Mouse (Mus musculus) kidney, adult 2 months (tissue): Measurements from ENCODE around the gene Il6ra. TPM values are rescaled to one million over a fixed set of nuclear protein-coding genes. Genes with fewer than 3 reads are reported as not detected.
A peak's percentile ranks its signal among the peaks of the same experiment; 100 is the strongest.

ENCODE experiments used
- DNase-seq: peaks from one replicate; pipeline ENCODE4 v3.0.0; 2021
- H3K27ac ChIP-seq: fragments of 200-500 bp; 2 replicates; pipeline ENCODE4 v1.5.1; 2012; ENCODE audit warnings: low read depth, low read length, control low read depth, inconsistent platforms; ENCODE audit not compliant: insufficient read depth
- H3K27me3 ChIP-seq: fragments of 200-500 bp; replicated peaks from 2 replicates; pipeline ENCODE4 v1.6.1; 2012; ENCODE audit warnings: mild to moderate bottlenecking, moderate library complexity, low read length, inconsistent platforms; ENCODE audit not compliant: control insufficient read depth, insufficient read depth
- H3K36me3 ChIP-seq: fragments of 200-500 bp; 2 replicates; pipeline ENCODE4 v1.6.1; 2012; ENCODE audit warnings: mild to moderate bottlenecking, moderate library complexity, low read length, inconsistent platforms; ENCODE audit not compliant: control insufficient read depth, insufficient read depth
- H3K4me1 ChIP-seq: fragments of 200-500 bp; 2 replicates; pipeline ENCODE4 v1.6.1; 2011; ENCODE audit warnings: low read length; ENCODE audit not compliant: control insufficient read depth, insufficient read depth
- H3K4me3 ChIP-seq: fragments of 200-500 bp; 2 replicates; pipeline ENCODE4 v1.5.1; 2011; ENCODE audit warnings: mild to moderate bottlenecking, low read depth, low read length, control low read depth; ENCODE audit not compliant: insufficient read depth
- CTCF ChIP-seq: fragments of 200-500 bp; conservative IDR thresholded peaks from 2 replicates; pipeline ENCODE4 v1.5.1; 2011; ENCODE audit warnings: low read depth, mild to moderate bottlenecking, control low read depth, low read length, moderate library complexity, mixed read lengths; ENCODE audit not compliant: insufficient read depth, insufficient read length
- POLR2A ChIP-seq: fragments of 200-500 bp; IDR thresholded peaks from one replicate; pipeline ENCODE4 v1.6.1; 2011; ENCODE audit warnings: low read depth, low read length, control low read depth
- WGBS: fragments of 180-500 bp; shearing (Covaris S2); methylation state at CpG from one replicate; pipeline ENCODE4 v1.1.7; 2018; 5-methylcytosine and 5-hydroxymethylcytosine counted together
- polyA plus RNA-seq: library from polyadenylated mRNA; depleted of rRNA; stranded (reverse); fragments of >200 nt; gene quantifications from 2 replicates; pipeline ENCODE4 v1.2.3, GENCODE M21; 2012

The Il6ra gene
- polyA plus RNA-seq, 1 experiment, result 4.1 TPM

DNA sequence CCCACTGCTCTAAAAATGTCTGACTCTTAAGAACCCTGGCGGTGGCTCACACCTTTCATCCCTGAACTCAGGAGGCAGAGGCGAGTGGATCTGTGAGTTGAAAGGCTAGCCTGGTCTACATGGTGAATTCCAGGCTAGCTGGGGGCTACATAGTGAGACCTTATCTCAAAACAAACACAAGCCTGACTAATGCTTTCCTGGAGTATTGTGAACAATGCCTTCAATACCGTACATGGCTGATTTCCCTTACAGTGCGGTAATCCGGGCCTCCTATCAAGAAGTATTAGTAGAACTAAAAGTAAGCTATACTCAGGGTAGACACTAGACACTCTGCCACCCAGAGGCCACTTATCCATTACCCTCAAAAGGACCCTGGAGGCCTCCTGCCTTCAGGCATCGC lies 64.9 kb downstream of the Il6ra start:
- Histone ChIP-seq H3K27ac (peak overlapping the region; percentile 84), H3K4me1 (no peaks in the 10 kb centered on the region), H3K36me3 (no peaks in the 10 kb centered on the region), H3K4me3 (no peak overlapping the region), H3K27me3 (no peaks in the 10 kb centered on the region)
- 72% methylated on average over 6 of the region's 6 CpGs for WGBS
- TF ChIP-seq POLR2A, result no peak
- TF ChIP-seq CTCF, result no peak
- DNase-seq, result no peak

DNA sequence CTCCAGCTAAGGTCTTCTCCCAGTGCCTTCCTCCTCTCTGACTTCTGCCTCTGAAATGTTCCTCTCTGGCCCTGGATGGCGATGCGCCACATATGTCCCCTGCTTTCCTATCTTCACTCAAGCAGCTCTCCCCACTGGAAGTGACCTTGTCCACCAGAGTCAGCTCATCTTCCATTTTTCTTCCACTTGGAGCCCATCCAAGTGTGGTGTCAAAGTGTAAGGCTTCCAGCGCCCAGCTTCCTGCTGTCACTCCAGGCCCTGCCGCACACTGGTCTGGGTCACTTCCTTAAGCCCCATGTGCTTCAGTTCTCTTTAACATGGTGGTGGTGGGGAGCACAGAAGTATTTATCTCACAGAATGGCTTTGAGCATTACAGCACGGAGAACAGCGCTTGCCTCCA lies 65.4 kb downstream of the Il6ra start:
- peak; percentile 90 for DNase-seq
- peak overlapping the region; percentile 84 for H3K27ac ChIP-seq
- 52% methylated on average over 6 of the region's 6 CpGs for WGBS

DNA sequence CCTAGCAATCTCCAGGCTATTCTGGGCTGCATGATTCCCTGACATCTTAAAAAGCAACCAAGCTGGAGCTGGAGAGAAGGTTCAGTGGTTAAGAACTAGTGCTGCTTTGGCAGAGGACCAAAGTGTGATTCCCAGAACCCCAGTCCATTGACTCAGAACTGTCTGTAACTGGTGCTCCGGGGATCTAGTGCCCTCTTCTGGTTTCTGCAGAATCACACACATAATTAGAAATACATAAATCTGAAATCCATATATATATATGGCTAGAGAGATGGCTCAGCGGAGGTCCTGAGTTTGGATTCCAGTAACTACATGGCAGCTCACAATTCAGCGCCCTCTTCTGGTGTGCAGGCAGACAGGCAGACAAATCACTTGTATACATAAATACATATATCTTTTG lies 65.9 kb downstream of the Il6ra start:
- TF ChIP-seq POLR2A (no peak), CTCF (no peak)
- DNase-seq, result no peak
- H3K36me3 ChIP-seq, result no peaks in the 10 kb centered on the region
- no peak overlapping the region; the same call in 1 of the 2 replicates for H3K27ac ChIP-seq
- no peak overlapping the region for H3K4me3 ChIP-seq
- H3K27me3 ChIP-seq, result no peaks in the 10 kb centered on the region
- WGBS, result 75% methylated on average over 3 of the region's 3 CpGs
- no peaks in the 10 kb centered on the region for H3K4me1 ChIP-seq

More for the DNA sequence above, 65.4 kb downstream of the Il6ra start:
- Histone ChIP-seq H3K4me3 (no peak overlapping the region), H3K4me1 (no peaks in the 10 kb centered on the region), H3K36me3 (no peaks in the 10 kb centered on the region), H3K27me3 (no peaks in the 10 kb centered on the region)
- no peak for TF ChIP-seq POLR2A
- TF ChIP-seq CTCF, result no peak

DNA sequence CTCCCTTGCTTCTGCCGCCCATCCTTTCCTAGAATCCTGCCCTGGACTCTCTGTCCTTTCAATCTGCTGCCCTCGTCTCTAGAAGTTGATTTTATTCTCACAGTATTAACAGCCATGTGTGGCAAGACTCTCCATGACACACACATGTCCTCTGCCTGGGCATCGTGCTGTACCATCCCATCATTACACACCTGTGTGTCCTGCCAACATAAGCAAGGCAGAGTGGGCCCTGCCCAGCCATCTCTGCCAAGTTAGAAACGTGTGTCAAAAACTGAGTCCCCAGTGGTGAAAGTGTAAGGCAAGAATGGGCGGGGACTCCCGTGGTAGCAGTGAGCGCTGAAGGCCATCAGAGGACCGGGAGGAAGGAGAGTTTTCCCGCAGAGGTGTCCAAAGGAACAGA lies 67.2 kb downstream of the Il6ra start:
- H3K4me3 ChIP-seq, result no peak overlapping the region
- H3K4me1 ChIP-seq, result no peaks in the 10 kb centered on the region
- H3K27me3 ChIP-seq, result no peaks in the 10 kb centered on the region
- whole genome bisulfite sequencing, result 72% methylated on average over 9 of the region's 9 CpGs
- H3K36me3 ChIP-seq, result no peaks in the 10 kb centered on the region
- no peak overlapping the region for H3K27ac ChIP-seq
- DNase-seq, result no peak
- no peak for TF ChIP-seq POLR2A
- no peak for TF ChIP-seq CTCF

DNA sequence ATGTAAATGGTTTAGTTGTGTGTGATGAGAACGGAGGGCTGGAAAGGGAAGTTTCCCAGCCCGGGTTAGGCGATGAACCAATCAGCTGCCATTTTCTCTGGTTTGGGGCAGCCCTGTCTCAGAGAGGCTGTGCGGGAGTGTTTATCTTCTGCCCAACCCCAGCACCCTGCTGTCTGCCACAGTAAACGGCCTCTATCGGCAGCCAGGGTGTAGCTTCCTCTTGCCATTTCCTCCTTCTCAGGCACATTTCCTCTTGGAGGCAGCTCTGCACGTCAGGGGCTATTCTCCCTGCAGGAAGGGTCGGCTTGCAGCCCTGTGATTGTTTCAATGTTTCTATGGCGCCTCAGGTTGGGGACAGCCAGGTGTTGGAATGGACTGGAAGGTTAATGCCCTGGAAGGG lies 69.8 kb downstream of the Il6ra start:
- H3K27me3 ChIP-seq, result no peaks in the 10 kb centered on the region
- TF ChIP-seq CTCF, result 0 out of 2 replicates have a peak, but pooled peaks have one; percentile 18
- TF ChIP-seq POLR2A, result no peak
- peak overlapping the region; percentile 65 for H3K27ac ChIP-seq
- DNase-seq, result peak; percentile 83
- 29% methylated on average over 9 of the region's 9 CpGs for WGBS
- H3K4me1 ChIP-seq, result no peaks in the 10 kb centered on the region
- no peak overlapping the region for H3K4me3 ChIP-seq
- no peaks in the 10 kb centered on the region for H3K36me3 ChIP-seq

DNA sequence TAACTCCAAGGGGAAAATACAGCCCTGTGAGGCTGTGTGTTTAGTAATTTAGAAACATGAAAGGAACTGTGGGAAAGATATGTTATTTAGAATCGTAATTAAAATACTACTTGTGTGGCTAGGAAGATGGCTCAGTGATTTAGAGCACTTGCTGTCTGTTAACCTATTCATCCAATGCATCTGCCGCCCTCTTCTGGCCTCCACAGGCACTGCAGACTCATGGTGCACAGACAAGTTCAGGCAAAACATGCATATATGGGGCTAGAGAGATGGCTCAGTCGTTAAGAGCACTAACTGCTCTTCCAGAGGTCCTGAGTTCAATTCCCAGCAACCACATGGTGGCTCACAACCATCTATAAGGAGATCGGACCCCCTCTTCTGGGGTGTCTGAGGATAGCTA lies 70.7 kb downstream of the Il6ra start:
- 73% methylated on average over 4 of the region's 4 CpGs for WGBS
- DNase-seq, result peak; percentile 49
- H3K4me1 ChIP-seq, result no peaks in the 10 kb centered on the region
- TF ChIP-seq POLR2A (no peak), CTCF (peak; percentile 60)
- no peak overlapping the region for H3K27ac ChIP-seq
- H3K36me3 ChIP-seq, result no peaks in the 10 kb centered on the region
- no peaks in the 10 kb centered on the region for H3K27me3 ChIP-seq
- H3K4me3 ChIP-seq, result no peak overlapping the region

DNA sequence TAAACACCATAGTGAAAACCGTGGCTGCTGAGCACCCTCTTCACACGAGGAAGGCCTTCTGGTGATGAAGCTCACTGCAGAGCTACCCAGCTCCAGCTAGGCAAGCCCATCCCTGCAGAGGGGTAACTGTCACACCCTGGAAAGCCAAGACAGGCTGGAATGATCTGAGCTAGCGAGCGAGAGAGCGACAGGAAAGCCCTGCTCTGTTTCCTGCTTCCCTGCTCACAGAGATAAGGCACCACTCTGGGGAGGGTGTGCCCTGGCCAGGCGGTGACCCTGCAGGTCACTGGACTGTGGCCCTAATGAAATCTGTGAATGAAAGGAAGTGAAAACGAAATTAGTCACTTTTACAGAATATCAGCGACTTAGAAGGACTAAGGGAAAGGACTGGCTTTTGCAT lies 77.6 kb downstream of the Il6ra start:
- no peak overlapping the region for H3K4me3 ChIP-seq
- no peaks in the 10 kb centered on the region; the same call in 1 of the 2 replicates for H3K27me3 ChIP-seq
- WGBS, result 49% methylated on average over 8 of the region's 8 CpGs
- no peaks in the 10 kb centered on the region for H3K4me1 ChIP-seq
- TF ChIP-seq CTCF, result no peak
- TF ChIP-seq POLR2A, result no peak
- H3K27ac ChIP-seq, result peak overlapping the region; percentile 1; the same call in 1 of the 2 replicates
- peak; percentile 83 for DNase-seq
- no peaks in the 10 kb centered on the region for H3K36me3 ChIP-seq
